Mouse (Mus musculus) olfactory bulb, adult 2 months (tissue): ENCODE measurements around the gene Sowahd. TPM values are rescaled to one million over a fixed set of nuclear protein-coding genes. Genes with fewer than 3 reads are reported as not detected.
"Not testable (repeated sequence)": the region's sequence is repeated elsewhere in the genome, so short reads cannot be mapped to it uniquely, and the experiment has no call there.

Experiments
- H3K27ac ChIP-seq: fragments of 200-500 bp; 2 replicates; pipeline ENCODE4 v1.5.1; 2012; ENCODE audit warnings: low read depth, low read length; ENCODE audit not compliant: insufficient read depth
- H3K4me1 ChIP-seq: fragments of 200-500 bp; 2 replicates; pipeline ENCODE4 v1.6.1; 2012; ENCODE audit warnings: low read length; ENCODE audit not compliant: control insufficient read depth, insufficient read depth
- H3K4me3 ChIP-seq: fragments of 200-500 bp; 2 replicates; pipeline ENCODE4 v1.5.1; 2012; ENCODE audit warnings: mild to moderate bottlenecking, low read depth, low read length, moderate library complexity; ENCODE audit not compliant: insufficient read depth
- CTCF ChIP-seq: fragments of 200-500 bp; IDR thresholded peaks from 2 replicates; pipeline ENCODE4 v1.5.1; 2012; ENCODE audit warnings: low read depth, mild to moderate bottlenecking, low read length, moderate library complexity; ENCODE audit not compliant: insufficient read depth
- POLR2A ChIP-seq: fragments of 200-500 bp; IDR thresholded peaks from 2 replicates; pipeline ENCODE4 v1.6.1; 2012; ENCODE audit warnings: mild to moderate bottlenecking, low read depth, low read length, moderate library complexity; ENCODE audit not compliant: insufficient read depth
- WGBS: fragments of 180-500 bp; shearing (Covaris S2); methylation state at CpG from one replicate; pipeline ENCODE4 v1.1.7; 2018; 5-methylcytosine and 5-hydroxymethylcytosine counted together
- polyA plus RNA-seq: library from polyadenylated mRNA; stranded (reverse); fragments of >200 nt; gene quantifications from 2 replicates; pipeline ENCODE4 v1.2.4, GENCODE M21; 2012; ENCODE audit warnings: low replicate concordance; ENCODE audit not compliant: missing spikeins, insufficient read depth, insufficient read length

The Sowahd gene
- polyA plus RNA-seq, 1 experiment: not detected

- H3K4me3 ChIP-seq: peak overlapping the region; percentile 13
- 18% methylated on average over 70 of the region's 70 CpGs for WGBS
- H3K4me1 ChIP-seq: peaks cover 13% of the 10 kb centered on the region
- TF ChIP-seq CTCF: no peak
- TF ChIP-seq POLR2A: no peak
- H3K27ac ChIP-seq: no peak overlapping the region
Measured at GRCm38 (mm10) chrX:37048890-37049823, 512 bp downstream of the Sowahd start.

GRCm38 (mm10) chrX:37063902-37064301 is 15.3 kb downstream of the Sowahd start:
- Histone ChIP-seq H3K4me3 (no peak overlapping the region), H3K27ac (no peak overlapping the region), H3K4me1 (no peaks in the 10 kb centered on the region)
- 84% methylated on average over 9 of the region's 9 CpGs for whole genome bisulfite sequencing
- no peak for TF ChIP-seq POLR2A
- no peak for TF ChIP-seq CTCF

DNA sequence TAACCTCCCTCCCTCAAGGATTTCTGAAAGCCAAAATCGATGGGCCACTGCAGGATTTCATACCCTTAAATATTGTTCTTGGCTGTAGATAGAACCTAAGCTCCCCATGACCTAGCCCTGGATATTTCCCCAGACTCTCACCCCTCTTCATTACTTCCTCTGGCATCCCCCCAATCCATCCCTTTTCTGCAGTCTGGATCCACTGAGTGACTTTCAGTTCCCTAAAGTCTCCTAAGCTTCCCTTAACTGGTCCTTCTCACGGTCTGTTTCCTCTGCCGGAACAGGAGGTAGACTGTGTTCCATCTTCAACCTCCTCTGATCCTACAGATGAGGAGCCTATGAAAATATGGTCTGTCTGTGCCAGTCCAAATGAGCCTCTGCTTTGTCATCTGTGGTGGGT is 18.7 kb downstream of the Sowahd start:
- Histone ChIP-seq H3K4me3 (no peak overlapping the region), H3K27ac (no peak overlapping the region), H3K4me1 (no peaks in the 10 kb centered on the region)
- TF ChIP-seq CTCF: no peak
- WGBS: 83% methylated on average over 3 of the region's 3 CpGs

DNA sequence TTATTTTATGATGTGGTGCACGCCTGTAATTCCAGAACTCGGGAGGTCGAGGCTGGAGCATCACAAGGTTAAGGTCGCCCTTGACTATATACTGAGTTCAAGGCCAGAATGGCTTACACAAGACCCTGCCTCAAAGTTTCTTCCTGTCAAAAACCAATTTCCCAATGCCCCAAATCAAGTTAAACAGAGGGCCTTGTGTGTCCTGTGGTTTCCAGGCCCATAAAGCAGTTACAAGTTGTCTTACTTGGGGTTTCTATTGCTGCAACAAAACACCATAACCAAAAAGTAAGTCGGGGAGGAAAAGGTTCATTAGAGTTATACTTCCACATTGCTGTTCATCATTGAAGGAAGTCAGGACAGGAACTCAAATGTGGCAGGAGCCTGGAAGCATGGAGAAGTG is 20.1 kb downstream of the Sowahd start:
- Histone ChIP-seq H3K4me3 (no peak overlapping the region), H3K4me1 (no peaks in the 10 kb centered on the region), H3K27ac (no peak overlapping the region)
- TF ChIP-seq POLR2A (no peak), CTCF (no peak)
- 93% methylated on average over 5 of the region's 5 CpGs for whole genome bisulfite sequencing

DNA sequence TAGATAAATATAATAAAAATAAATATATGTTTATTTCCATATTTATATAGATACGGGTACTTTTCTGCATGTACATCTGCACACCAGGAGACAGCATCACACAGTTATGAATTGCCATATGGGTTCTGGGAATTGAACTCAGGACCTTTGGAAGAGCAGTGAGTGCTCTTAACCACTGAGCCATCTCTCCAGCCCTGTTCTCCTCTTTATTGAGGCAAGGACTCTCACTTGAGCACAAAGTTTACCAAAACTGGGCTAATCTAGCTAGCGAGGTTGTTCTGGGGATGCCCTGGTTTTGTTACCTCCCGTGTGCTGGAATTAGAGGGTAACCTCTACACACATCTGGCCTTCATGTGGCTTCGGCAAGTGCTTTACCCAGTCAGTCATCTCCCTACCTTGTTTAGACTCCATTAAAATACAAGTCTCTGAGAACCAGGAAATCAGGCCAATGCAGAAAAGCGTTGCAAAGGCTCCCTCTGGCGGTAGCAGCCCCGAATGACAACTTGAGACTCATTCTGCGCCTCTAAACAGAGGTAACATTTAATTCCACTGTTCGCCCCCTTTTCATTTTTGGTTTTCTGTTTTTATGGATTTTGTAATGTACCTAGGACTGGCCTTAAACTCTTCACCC is 25.7 kb downstream of the Sowahd start:
- H3K4me1 ChIP-seq: no peaks in the 10 kb centered on the region
- H3K4me3 ChIP-seq: no peak overlapping the region
- 34% methylated on average over 9 of the region's 9 CpGs for WGBS
- no peak overlapping the region for H3K27ac ChIP-seq
- TF ChIP-seq CTCF (peak; percentile 31; the same call in 1 of the 2 replicates), POLR2A (no peak)

DNA sequence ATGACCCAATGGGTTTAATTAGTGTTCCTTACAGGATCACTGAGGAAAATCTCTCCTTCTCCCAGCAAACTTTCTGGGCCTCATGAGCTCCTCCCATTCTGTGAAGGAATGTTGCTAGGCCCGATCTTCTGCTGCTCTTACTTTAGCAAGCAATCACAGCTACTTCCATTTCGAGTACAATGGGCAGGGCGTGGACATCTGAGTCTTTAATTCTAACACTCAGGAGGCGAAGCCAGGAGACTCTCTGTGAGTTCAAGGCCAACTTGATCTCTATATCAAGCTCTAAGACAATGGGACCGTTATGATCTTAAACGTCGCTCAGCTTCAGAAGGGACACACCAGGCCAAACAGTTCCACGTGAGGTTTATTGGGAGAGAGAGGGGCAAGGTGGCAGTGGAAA is 28.0 kb downstream of the Sowahd start:
- WGBS: 82% methylated on average over 8 of the region's 8 CpGs
- no peak overlapping the region for H3K4me3 ChIP-seq
- no peaks in the 10 kb centered on the region for H3K4me1 ChIP-seq
- no peak overlapping the region for H3K27ac ChIP-seq
- TF ChIP-seq POLR2A (no peak), CTCF (no peak)

GRCm38 (mm10) chrX:37080345-37080744 is 31.7 kb downstream of the Sowahd start:
- not testable (repeated sequence) for H3K4me3 ChIP-seq, H3K4me1 ChIP-seq, H3K27ac ChIP-seq
- 75% methylated on average over 4 of the region's 4 CpGs for WGBS

- 56% methylated on average over 6 of the region's 6 CpGs for WGBS
- TF ChIP-seq CTCF: no peak
- TF ChIP-seq POLR2A: no peak
- no peak overlapping the region for H3K4me3 ChIP-seq
Measured at GRCm38 (mm10) chrX:37081194-37081593, 32.5 kb downstream of the Sowahd start.

GRCm38 (mm10) chrX:37084318-37084926 is 35.8 kb downstream of the Sowahd start:
- Histone ChIP-seq H3K4me3 (peak overlapping the region; percentile 84), H3K27ac (no peak overlapping the region; the same call in 1 of the 2 replicates), H3K4me1 (peaks cover 3% of the 10 kb centered on the region; the same call in 1 of the 2 replicates)
- 16% methylated on average over 19 of the region's 19 CpGs for WGBS
- TF ChIP-seq POLR2A (no peak), CTCF (no peak)

More at GRCm38 (mm10) chrX:37081194-37081593, 32.5 kb downstream of the Sowahd start:
- Histone ChIP-seq H3K27ac (no peak overlapping the region), H3K4me1 (peaks cover 3% of the 10 kb centered on the region; the same call in 1 of the 2 replicates)
